Mouse (Mus musculus): ENCODE results near the gene Cdc42ep1.

GRCm38 (mm10) chr15:78836086-78836621 lies 6.3 kb upstream of the Cdc42ep1 start:
- TF ChIP-seq CTCF (IDR thresholded peaks at IDR 0.05) (no peak), POLR2A (IDR thresholded peaks at IDR 0.05; ENCODE audit: insufficient read depth, low read depth, low read length) (peak; percentile 55; the same call in 1 of the 2 replicates)
